Mouse (Mus musculus) testis, adult 2 months (tissue): ENCODE measurements around the gene Impdh1. TPM values are rescaled to one million over a fixed set of nuclear protein-coding genes. Genes with fewer than 3 reads are reported as not detected.

ENCODE experiments used
- H3K27ac ChIP-seq: fragments of 200-500 bp; 2 replicates; pipeline ENCODE4 v1.5.1; 2012; ENCODE audit warnings: low read depth, low read length; ENCODE audit not compliant: control insufficient read depth, insufficient read depth
- H3K27me3 ChIP-seq: fragments of 200-500 bp; 2 replicates; pipeline ENCODE4 v1.6.1; 2012; ENCODE audit warnings: mild to moderate bottlenecking, low read length, moderate library complexity; ENCODE audit not compliant: control insufficient read depth, insufficient read depth
- H3K36me3 ChIP-seq: fragments of 200-500 bp; 2 replicates; pipeline ENCODE4 v1.6.1; 2012; ENCODE audit warnings: mild to moderate bottlenecking, low read length; ENCODE audit not compliant: control insufficient read depth, insufficient read depth
- H3K4me1 ChIP-seq: fragments of 200-500 bp; 2 replicates; pipeline ENCODE4 v1.6.1; 2012; ENCODE audit warnings: low read length; ENCODE audit not compliant: control insufficient read depth, insufficient read depth
- H3K4me3 ChIP-seq: fragments of 200-500 bp; 2 replicates; pipeline ENCODE4 v1.5.1; 2012; ENCODE audit warnings: low read depth, mild to moderate bottlenecking, low read length, moderate library complexity, mixed read lengths; ENCODE audit not compliant: control insufficient read depth
- CTCF ChIP-seq: fragments of 200-500 bp; IDR thresholded peaks from 2 replicates; pipeline ENCODE4 v1.5.1; 2012; ENCODE audit warnings: low read depth, mild to moderate bottlenecking, inconsistent platforms, low read length, moderate library complexity; ENCODE audit not compliant: control insufficient read depth, insufficient read depth, insufficient replicate concordance
- POLR2A ChIP-seq: fragments of 200-500 bp; IDR thresholded peaks from 2 replicates; pipeline ENCODE4 v1.6.1; 2012; ENCODE audit warnings: low read depth, mild to moderate bottlenecking, inconsistent platforms, low read length, moderate library complexity; ENCODE audit not compliant: control insufficient read depth
- polyA plus RNA-seq: library from polyadenylated mRNA; depleted of rRNA; stranded (reverse); fragments of >200 nt; gene quantifications from 2 replicates; pipeline ENCODE4 v1.2.3, GENCODE M21; 2012

Impdh1 gene
- polyA plus RNA-seq, 1 experiment = 6.1 TPM

GRCm38 (mm10) chr6:29213436-29213835 lies 2.7 kb downstream of the Impdh1 start:
- TF ChIP-seq POLR2A = no peak
- no peak for TF ChIP-seq CTCF
- no peaks in the 10 kb centered on the region; the same call in 1 of the 2 replicates for H3K27me3 ChIP-seq
- no peaks in the 10 kb centered on the region for H3K36me3 ChIP-seq
- H3K4me1 ChIP-seq = peaks cover 21% of the 10 kb centered on the region
- no peak overlapping the region for H3K4me3 ChIP-seq
- no peak overlapping the region for H3K27ac ChIP-seq

- H3K27ac ChIP-seq = no peak overlapping the region
- TF ChIP-seq POLR2A (no peak), CTCF (no peak)
- H3K36me3 ChIP-seq = no peaks in the 10 kb centered on the region
- H3K4me1 ChIP-seq = peaks cover 21% of the 10 kb centered on the region
- H3K27me3 ChIP-seq = no peaks in the 10 kb centered on the region; the same call in 1 of the 2 replicates
- peak overlapping the region; percentile 74 for H3K4me3 ChIP-seq
These were observed 4.2 kb downstream of the Impdh1 start for GRCm38 (mm10) chr6:29211806-29212492.

GRCm38 (mm10) chr6:29211146-29211545 lies 5.0 kb downstream of the Impdh1 start:
- TF ChIP-seq POLR2A (no peak), CTCF (no peak)

DNA sequence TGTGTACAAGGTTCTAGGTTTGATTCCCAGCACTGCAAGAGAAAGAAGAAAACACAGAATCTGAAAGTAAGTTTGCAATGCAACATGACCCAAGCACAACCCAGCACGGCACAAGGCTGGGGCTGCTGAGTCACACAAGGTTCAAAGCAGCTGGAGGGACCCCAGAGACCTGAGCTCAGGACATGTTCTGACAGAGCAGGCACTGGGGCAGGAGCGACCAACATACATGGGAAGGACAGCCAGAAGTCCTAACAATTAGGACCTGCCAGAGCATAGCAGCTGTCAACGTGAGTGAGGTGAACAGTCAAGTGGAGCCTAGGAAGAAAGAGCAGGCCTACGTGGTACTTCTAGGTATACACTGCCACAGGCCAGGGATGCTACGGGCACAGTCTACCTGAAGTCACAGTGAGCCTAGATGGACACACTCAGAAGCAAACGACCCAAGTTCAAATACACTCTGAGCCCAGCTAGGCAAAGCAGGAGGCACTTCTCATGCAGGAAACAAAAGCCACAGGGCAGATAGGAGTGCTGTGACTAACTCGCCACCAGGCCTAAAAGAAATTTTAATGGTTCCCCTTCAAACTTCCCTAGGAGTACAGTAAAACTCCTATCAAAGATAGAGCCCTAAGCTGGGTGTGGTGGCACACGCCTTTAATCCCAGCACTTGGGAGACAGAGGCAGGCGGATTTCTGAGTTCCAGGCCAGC lies 5.8 kb downstream of the Impdh1 start:
- Histone ChIP-seq H3K27me3 (no peaks in the 10 kb centered on the region), H3K36me3 (no peaks in the 10 kb centered on the region), H3K4me3 (no peak overlapping the region), H3K4me1 (peaks cover 16% of the 10 kb centered on the region), H3K27ac (no peak overlapping the region)
- no peak for TF ChIP-seq CTCF
- no peak for TF ChIP-seq POLR2A

More at GRCm38 (mm10) chr6:29211146-29211545, 5.0 kb downstream of the Impdh1 start:
- no peaks in the 10 kb centered on the region; the same call in 1 of the 2 replicates for H3K27me3 ChIP-seq
- no peaks in the 10 kb centered on the region for H3K36me3 ChIP-seq
- no peak overlapping the region for H3K27ac ChIP-seq
- peaks cover 19% of the 10 kb centered on the region for H3K4me1 ChIP-seq
- H3K4me3 ChIP-seq = peak overlapping the region; percentile 74

- H3K4me1 ChIP-seq = peaks cover 12% of the 10 kb centered on the region
- TF ChIP-seq CTCF (no peak), POLR2A (no peak)
- no peaks in the 10 kb centered on the region for H3K27me3 ChIP-seq
- H3K27ac ChIP-seq = no peak overlapping the region
- no peak overlapping the region for H3K4me3 ChIP-seq
- no peaks in the 10 kb centered on the region for H3K36me3 ChIP-seq
These were observed 8.0 kb downstream of the Impdh1 start for GRCm38 (mm10) chr6:29208178-29208577.

DNA sequence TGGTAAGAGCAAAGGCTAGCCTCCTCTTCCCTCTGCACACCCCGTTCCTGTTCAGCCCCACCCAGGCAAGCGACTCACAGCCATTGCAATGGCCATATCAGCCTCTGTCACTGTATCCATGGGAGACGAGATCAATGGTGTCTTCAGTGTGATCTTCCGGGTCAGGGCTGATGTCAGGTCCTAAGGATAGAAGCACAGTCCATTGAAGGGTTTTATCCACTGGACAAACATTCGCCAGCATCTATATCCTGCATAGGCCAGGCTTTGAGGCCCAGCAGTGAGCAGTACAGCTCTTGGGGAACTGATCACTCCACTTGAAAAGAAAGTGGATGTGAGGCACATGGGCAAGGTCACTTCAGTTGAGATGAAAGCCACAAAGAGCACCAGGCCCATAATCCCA lies 9.1 kb downstream of the Impdh1 start:
- TF ChIP-seq CTCF (no peak), POLR2A (no peak)
- Histone ChIP-seq H3K27me3 (no peaks in the 10 kb centered on the region), H3K4me1 (peaks cover 8% of the 10 kb centered on the region), H3K36me3 (no peaks in the 10 kb centered on the region), H3K27ac (no peak overlapping the region), H3K4me3 (no peak overlapping the region)

- Histone ChIP-seq H3K36me3 (no peaks in the 10 kb centered on the region), H3K4me3 (no peak overlapping the region), H3K27ac (no peak overlapping the region), H3K4me1 (peaks cover under 1% of the 10 kb centered on the region), H3K27me3 (no peaks in the 10 kb centered on the region)
- TF ChIP-seq POLR2A (no peak), CTCF (no peak)
These were observed 10.2 kb downstream of the Impdh1 start for GRCm38 (mm10) chr6:29206006-29206405.
